Mouse (Mus musculus) stomach, embryonic 16.5 days (tissue): ENCODE measurements around the gene BC051142. TPM values are rescaled to one million over a fixed set of nuclear protein-coding genes. Genes with fewer than 3 reads are reported as not detected.
A peak's percentile ranks its signal among the peaks of the same experiment; 100 is the strongest.
"Not testable (repeated sequence)": the region's sequence is repeated elsewhere in the genome, so short reads cannot be mapped to it uniquely, and the experiment has no call there.

ENCODE experiments used
- ATAC-seq: fragments of 200-750 bp; cut with Nextera tagmentation; 2 replicates; pipeline ENCODE4 v1.8.0; 2017; ENCODE audit warnings: moderate number of reproducible peaks, moderate TSS enrichment; ENCODE audit not compliant: insufficient read depth, low FRiP score
- H3K27ac ChIP-seq: fragments of 300-500 bp; sonication (generic); 2 replicates; pipeline ENCODE4 v1.5.1; 2014; ENCODE audit warnings: low read length
- H3K27me3 ChIP-seq: fragments of 300-500 bp; sonication (generic); 2 replicates; pipeline ENCODE4 v1.6.1; 2014; ENCODE audit warnings: low read length, control low read depth, mixed read lengths; ENCODE audit not compliant: control insufficient read depth, insufficient read depth
- H3K36me3 ChIP-seq: fragments of 300-500 bp; sonication (generic); 2 replicates; pipeline ENCODE4 v1.6.1; 2014; ENCODE audit warnings: low read length; ENCODE audit not compliant: control insufficient read depth, insufficient read depth
- H3K4me1 ChIP-seq: fragments of 300-500 bp; sonication (generic); 2 replicates; pipeline ENCODE4 v1.6.1; 2014; ENCODE audit warnings: low read length, control low read depth, mixed read lengths; ENCODE audit not compliant: control insufficient read depth, insufficient read depth
- H3K4me2 ChIP-seq: fragments of 300-500 bp; sonication (generic); 2 replicates; pipeline ENCODE4 v1.6.1; 2014; ENCODE audit warnings: low read depth, low read length, mixed read lengths
- H3K4me3 ChIP-seq: fragments of 300-500 bp; sonication (generic); replicated peaks from 2 replicates; pipeline ENCODE4 v1.5.1; 2014; ENCODE audit warnings: mild to moderate bottlenecking, low read length
- H3K9ac ChIP-seq: fragments of 300-500 bp; sonication (generic); 2 replicates; pipeline ENCODE4 v1.6.1; 2014; ENCODE audit warnings: low read length
- H3K9me3 ChIP-seq: fragments of 300-500 bp; sonication (generic); replicated peaks from 2 replicates; pipeline ENCODE4 v1.6.1; 2016; ENCODE audit warnings: low read length, control low read depth; ENCODE audit not compliant: control insufficient read depth
- WGBS: fragments of 180-500 bp; shearing (Covaris S2); extraction: QIAGEN DNeasy Blood & Tissue Kit; methylation state at CpG from one replicate; pipeline ENCODE4 v1.1.7; 2014; 5-methylcytosine and 5-hydroxymethylcytosine counted together
- polyA plus RNA-seq: library from polyadenylated mRNA; unstranded; fragments of >200 nt; fragmentation: Nextera tagmentation; extraction: Ambion mirVana; gene quantifications from 2 replicates; pipeline ENCODE4 v1.2.1, GENCODE M21; 2015

Gene BC051142
- polyA plus RNA-seq, 1 experiment from 2014 or later: 1.8 TPM

DNA sequence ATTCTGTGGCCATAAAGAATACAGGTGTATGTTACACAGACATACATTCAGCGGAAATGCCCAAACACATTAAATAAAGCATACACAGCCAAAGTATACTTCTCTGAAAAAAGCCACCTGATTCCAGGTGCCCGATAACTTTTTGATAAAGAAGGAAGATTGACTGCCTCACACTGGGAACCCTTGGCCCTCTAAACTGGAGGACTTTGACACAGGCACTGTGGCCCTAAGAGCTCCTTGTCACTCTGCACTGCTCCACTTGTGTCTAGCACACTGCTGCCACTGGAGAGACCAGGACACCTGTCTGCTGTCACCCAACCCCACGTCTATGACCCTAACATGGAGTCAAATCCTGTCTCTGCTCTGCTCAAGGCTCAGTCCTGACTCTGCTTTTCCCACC, 76.4 kb downstream of the BC051142 start:
- Histone ChIP-seq H3K4me2 (no peak overlapping the region), H3K9ac (no peak overlapping the region), H3K27ac (no peak overlapping the region), H3K36me3 (no peaks in the 10 kb centered on the region), H3K9me3 (no peaks in the 10 kb centered on the region), H3K27me3 (no peaks in the 10 kb centered on the region), H3K4me1 (no peaks in the 10 kb centered on the region), H3K4me3 (no peak overlapping the region)
- 62% methylated on average over 3 of the region's 3 CpGs for WGBS
- ATAC-seq: no peak

DNA sequence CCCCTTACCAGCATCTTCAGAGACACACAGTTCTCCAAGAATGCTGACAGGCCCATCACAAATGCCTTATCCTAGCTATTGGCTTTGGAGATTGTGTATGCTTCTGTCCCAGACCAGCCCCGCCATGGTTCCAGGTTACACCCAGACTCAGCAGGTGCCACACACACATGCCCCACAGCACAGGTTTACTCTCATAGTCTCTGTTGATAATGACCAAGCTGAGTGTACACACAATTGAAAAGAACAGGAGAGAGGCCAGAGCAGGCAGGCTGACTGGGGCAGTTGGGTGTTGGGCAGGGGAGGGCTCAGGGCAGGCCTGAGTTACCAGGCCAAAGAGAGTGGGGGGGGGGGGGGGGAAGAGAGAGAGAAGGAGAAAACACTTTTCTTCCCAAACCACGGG, 77.8 kb downstream of the BC051142 start:
- no peaks in the 10 kb centered on the region for H3K27me3 ChIP-seq
- peak overlapping the region; percentile 60 for H3K27ac ChIP-seq
- H3K4me1 ChIP-seq: no peaks in the 10 kb centered on the region
- ATAC-seq: peak; percentile 82
- 56% methylated on average over 1 of the region's 2 CpGs for WGBS
- H3K4me3 ChIP-seq: no peak overlapping the region
- no peaks in the 10 kb centered on the region for H3K9me3 ChIP-seq
- no peak overlapping the region for H3K9ac ChIP-seq
- H3K36me3 ChIP-seq: no peaks in the 10 kb centered on the region
- H3K4me2 ChIP-seq: no peak overlapping the region

DNA sequence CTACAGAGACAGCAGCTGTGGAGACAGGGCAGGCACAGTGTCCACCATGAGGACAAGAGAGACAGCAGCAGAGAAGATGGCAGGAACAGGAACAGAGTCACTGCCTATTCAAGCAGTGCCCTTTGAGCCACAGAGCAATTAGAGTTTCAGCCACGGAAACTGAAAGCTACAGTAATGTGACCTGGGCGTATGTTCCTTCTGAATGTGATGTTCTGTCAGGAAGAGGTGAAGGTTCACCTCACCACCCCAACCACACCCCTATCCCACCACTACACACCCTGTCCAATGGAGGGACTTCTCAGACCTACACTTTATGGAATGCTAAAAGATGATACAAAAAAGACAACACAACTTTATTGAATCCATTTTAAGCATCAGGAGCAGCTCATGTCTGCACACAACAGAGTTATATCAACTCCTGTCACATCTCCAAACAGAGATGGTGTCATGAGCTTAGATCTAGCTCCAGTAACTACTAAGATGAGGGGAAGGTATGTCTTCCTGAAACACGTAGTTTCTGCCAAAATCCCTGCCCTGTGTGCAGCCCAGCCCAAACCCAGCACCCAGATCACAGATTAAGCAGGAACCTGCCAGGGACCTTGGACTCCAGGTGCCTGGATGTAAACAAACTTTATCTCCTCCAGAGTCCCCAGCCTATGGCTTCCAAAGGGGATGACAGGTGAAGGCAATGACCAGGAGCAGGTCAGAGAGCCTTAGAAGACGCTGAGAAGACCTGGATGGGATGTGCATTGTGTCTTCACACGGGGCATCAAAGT, 78.8 kb downstream of the BC051142 start, which contains the start of gene Btnl4:
Gene Btnl4, minus strand, starts transcription at position 81 of the 776 bp plus-strand sequence.
- 76% methylated on average over 4 of the region's 5 CpGs for WGBS
- not testable (repeated sequence) for H3K9ac ChIP-seq, H3K27me3 ChIP-seq, H3K9me3 ChIP-seq, H3K4me2 ChIP-seq, H3K4me1 ChIP-seq, H3K36me3 ChIP-seq, H3K4me3 ChIP-seq
- H3K27ac ChIP-seq: peak within 1 kb of the TSS; percentile 60
- ATAC-seq: peak; percentile 70; the same call in 1 of the 2 replicates

DNA sequence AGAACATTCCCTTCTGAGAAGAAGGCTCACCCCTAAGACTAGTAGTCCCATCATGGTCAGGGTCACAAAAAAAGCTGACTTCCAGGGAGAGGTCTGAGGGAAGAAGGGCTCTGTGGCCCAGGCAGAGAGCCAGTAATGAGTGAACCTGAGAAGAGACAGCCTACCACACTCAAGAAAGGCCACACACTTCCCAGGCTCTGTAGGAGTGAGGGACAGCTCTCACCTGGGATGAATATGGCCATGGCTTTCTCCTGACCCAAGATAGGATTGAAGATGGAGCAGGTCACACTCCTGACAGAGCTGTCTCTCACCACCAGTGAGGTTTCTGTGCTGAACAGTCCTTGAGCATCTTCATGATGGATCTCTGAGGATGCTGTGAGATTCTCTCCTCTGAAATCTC, 94.2 kb downstream of the BC051142 start:
- no peak overlapping the region for H3K27ac ChIP-seq
- H3K9ac ChIP-seq: no peak overlapping the region
- H3K36me3 ChIP-seq: no peaks in the 10 kb centered on the region
- no peaks in the 10 kb centered on the region for H3K4me1 ChIP-seq
- H3K4me3 ChIP-seq: no peak overlapping the region
- H3K4me2 ChIP-seq: no peak overlapping the region
- H3K27me3 ChIP-seq: no peaks in the 10 kb centered on the region
- ATAC-seq: no peak
- H3K9me3 ChIP-seq: no peaks in the 10 kb centered on the region

DNA sequence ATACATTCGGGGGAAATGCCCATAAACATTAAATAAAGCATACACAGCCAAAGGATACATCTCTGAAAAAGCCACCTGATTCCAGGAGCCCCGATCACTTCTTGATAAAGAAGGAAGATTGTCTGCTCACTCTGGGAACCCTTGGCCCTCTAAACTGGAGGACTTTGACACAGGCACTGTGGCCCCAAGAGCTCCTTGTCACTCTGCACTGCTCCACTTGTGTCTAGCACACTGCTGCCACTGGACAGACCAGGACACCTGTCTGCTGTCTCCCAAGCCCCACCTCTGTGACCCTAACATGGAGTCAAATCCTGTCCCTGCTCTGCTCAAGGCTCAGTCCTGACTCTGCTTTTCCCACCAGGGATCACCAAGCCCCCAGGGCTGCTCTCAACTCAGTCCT, 96.5 kb downstream of the BC051142 start:
- H3K4me3 ChIP-seq, H3K4me1 ChIP-seq, H3K27ac ChIP-seq, H3K27me3 ChIP-seq, ATAC-seq, H3K9me3 ChIP-seq, H3K9ac ChIP-seq, H3K36me3 ChIP-seq: not testable (repeated sequence)
- WGBS: 77% methylated on average over 2 of the region's 2 CpGs
- 0 out of 2 replicates have a peak overlapping the region, but pooled peaks have one; percentile 1 for H3K4me2 ChIP-seq

DNA sequence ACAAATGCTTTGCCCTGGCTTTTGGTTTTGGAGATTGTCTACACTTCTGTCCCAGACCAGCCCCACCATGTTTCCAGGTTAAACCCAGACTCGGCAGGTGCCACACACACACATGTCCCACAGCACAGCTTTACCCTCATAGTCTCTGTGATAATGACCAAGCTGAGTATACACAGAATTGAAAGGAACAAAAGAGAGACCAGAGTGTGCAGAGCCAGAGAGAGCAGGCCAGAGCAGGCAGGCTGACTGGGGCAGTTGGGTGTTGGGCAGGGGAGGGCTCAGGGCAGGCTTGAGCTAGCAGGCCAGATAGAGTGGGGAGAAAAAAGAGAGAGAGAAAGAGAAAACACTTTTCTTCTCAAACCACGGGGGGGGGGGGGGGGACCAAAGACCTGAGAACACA, 97.9 kb downstream of the BC051142 start:
- Histone ChIP-seq H3K4me2 (0 out of 2 replicates have a peak overlapping the region, but pooled peaks have one; percentile 10), H3K4me1 (no peaks in the 10 kb centered on the region), H3K36me3 (no peaks in the 10 kb centered on the region), H3K27me3 (no peaks in the 10 kb centered on the region), H3K27ac (peak overlapping the region; percentile 73), H3K4me3 (peak overlapping the region; percentile 14; the same call in 1 of the 2 replicates), H3K9me3 (no peaks in the 10 kb centered on the region), H3K9ac (no peak overlapping the region)
- 67% methylated on average over 1 of the region's 2 CpGs for WGBS
- ATAC-seq: peak; percentile 71; the same call in 1 of the 2 replicates

DNA sequence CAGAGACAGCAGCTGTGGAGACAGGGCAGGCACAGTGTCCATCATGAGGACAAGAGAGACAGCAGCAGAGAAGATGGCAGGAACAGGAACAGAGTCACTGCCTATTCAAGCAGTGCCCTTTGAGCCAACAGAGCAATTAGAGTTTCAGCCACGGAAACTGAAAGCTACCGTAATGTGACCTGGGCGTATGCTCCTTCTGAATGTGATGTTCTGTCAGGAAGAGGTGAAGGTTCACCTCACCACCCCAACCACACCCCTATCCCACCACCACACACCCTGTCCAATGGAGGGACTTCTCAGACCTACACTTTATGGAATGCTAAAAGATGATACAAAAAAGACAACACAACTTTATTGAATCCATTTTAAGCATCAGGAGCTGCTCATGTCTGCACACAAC, 98.7 kb downstream of the BC051142 start:
- H3K4me2 ChIP-seq, H3K9me3 ChIP-seq, H3K4me1 ChIP-seq, H3K9ac ChIP-seq, H3K27me3 ChIP-seq, H3K4me3 ChIP-seq, H3K36me3 ChIP-seq: not testable (repeated sequence)
- 57% methylated on average over 3 of the region's 3 CpGs for WGBS
- ATAC-seq: peak; percentile 54
- peak overlapping the region; percentile 18; the same call in 1 of the 2 replicates for H3K27ac ChIP-seq

DNA sequence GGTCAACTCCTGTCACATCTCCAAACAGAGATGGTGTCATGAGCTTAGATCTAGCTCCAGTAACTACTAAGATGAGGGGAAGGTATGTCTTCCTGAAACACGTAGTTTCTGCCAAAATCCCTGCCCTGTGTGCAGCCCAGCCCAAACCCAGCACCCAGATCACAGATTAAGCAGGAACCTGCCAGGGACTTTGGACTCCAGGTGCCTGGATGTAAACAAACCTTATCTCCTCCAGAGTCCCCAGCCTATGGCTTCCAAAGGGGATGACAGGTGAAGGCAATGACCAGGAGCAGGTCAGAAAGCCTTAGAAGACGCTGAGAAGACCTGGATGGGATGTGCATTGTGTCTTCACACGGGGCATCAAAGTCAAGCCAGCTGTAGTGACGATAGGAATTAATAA, 99.1 kb downstream of the BC051142 start:
- ATAC-seq: peak; percentile 87
- 38% methylated on average over 2 of the region's 4 CpGs for WGBS
- not testable (repeated sequence) for H3K27me3 ChIP-seq, H3K9me3 ChIP-seq, H3K36me3 ChIP-seq, H3K4me2 ChIP-seq, H3K9ac ChIP-seq, H3K4me1 ChIP-seq, H3K4me3 ChIP-seq, H3K27ac ChIP-seq

DNA sequence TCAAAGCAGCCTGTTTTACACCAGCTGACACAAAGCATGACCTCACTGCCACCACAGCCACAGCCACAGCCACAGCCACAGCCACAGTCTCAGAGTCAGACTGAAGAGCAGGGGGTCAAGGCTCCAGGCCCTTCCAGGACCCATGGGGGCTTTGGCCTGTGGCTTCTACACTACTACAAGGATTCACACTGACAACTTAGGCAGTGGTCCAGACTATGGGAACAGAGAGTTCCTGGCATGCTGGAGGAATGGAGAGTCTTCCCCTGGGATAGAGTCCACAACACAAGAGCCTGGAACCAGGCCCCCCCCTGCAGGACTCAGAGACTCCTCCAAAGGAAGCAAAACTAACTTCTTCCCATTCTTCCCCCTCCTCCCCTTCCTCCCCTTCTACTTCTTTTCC, 109.0 kb downstream of the BC051142 start:
- Histone ChIP-seq H3K27ac (no peak overlapping the region), H3K4me2 (no peak overlapping the region), H3K27me3 (no peaks in the 10 kb centered on the region), H3K9ac (no peak overlapping the region), H3K4me1 (no peaks in the 10 kb centered on the region), H3K4me3 (no peak overlapping the region), H3K9me3 (no peaks in the 10 kb centered on the region), H3K36me3 (no peaks in the 10 kb centered on the region)
- no peak for ATAC-seq
